Mouse (Mus musculus): Measurements from ENCODE around the gene Arpc1a.

GRCm38 (mm10) chr5:145118005-145118404, 34.4 kb downstream of the Arpc1a start:
- no peak for TF ChIP-seq CTCF (IDR thresholded peaks at IDR 0.05)
- no peak for TF ChIP-seq EP300 (IDR thresholded peaks at IDR 0.05)

Data from lung, postnatal 0 days (tissue).